Mouse (Mus musculus): ENCODE data around the gene Cops7a. TPM values are rescaled to one million over a fixed set of nuclear protein-coding genes. Genes with fewer than 3 reads are reported as not detected.

Cops7a gene
- polyA plus RNA-seq, 1 experiment from 2014 or later: 111 TPM

GRCm38 (mm10) chr6:124953991-124954715 lies 11.2 kb downstream of the Cops7a start:
- Histone ChIP-seq H3K36me3 (ENCODE audit: control insufficient read depth, insufficient read depth, low read length) (no peaks in the 10 kb centered on the region; the same call in 1 of the 2 replicates), H3K4me1 (replicated peaks; ENCODE audit: control insufficient read depth, insufficient read depth, low read length) (no peaks in the 10 kb centered on the region), H3K9me3 (ENCODE audit: control insufficient read depth, low read length) (no peaks in the 10 kb centered on the region), H3K27me3 (ENCODE audit: control insufficient read depth, insufficient read depth, low read length) (no peaks in the 10 kb centered on the region), H3K4me2 (ENCODE audit: low read depth, low read length, severe bottlenecking) (no peak overlapping the region), H3K9ac (ENCODE audit: low read length) (no peak overlapping the region), H3K4me3 (ENCODE audit: low read depth, low read length) (no peak overlapping the region), H3K27ac (ENCODE audit: low read depth, low read length) (no peak overlapping the region)
- no peak for DNase-seq (ENCODE audit: low spot score)
- ATAC-seq (replicated peaks; ENCODE audit: low FRiP score): no peak
- WGBS: 89% methylated on average over 2 of the region's 2 CpGs

GRCm38 (mm10) chr6:124943526-124943925 lies 21.8 kb downstream of the Cops7a start:
- Histone ChIP-seq H3K36me3 (ENCODE audit: control insufficient read depth, insufficient read depth, low read length) (no peaks in the 10 kb centered on the region), H3K27ac (ENCODE audit: low read depth, low read length) (no peak overlapping the region), H3K27me3 (ENCODE audit: control insufficient read depth, insufficient read depth, low read length) (no peaks in the 10 kb centered on the region), H3K9ac (ENCODE audit: low read length) (no peak overlapping the region), H3K4me2 (ENCODE audit: low read depth, low read length, severe bottlenecking) (no peak overlapping the region), H3K4me1 (replicated peaks; ENCODE audit: control insufficient read depth, insufficient read depth, low read length) (no peaks in the 10 kb centered on the region), H3K4me3 (ENCODE audit: low read depth, low read length) (no peak overlapping the region), H3K9me3 (ENCODE audit: control insufficient read depth, low read length) (no peaks in the 10 kb centered on the region)
- 87% methylated on average over 3 of the region's 3 CpGs for WGBS
- ATAC-seq (replicated peaks; ENCODE audit: low FRiP score) (no peak), DNase-seq (ENCODE audit: low spot score) (no peak)

- WGBS: 95% methylated on average over 1 of the region's 1 CpGs
- Histone ChIP-seq H3K9me3 (ENCODE audit: control insufficient read depth, low read length) (no peaks in the 10 kb centered on the region), H3K9ac (ENCODE audit: low read length) (no peak overlapping the region), H3K4me1 (replicated peaks; ENCODE audit: control insufficient read depth, insufficient read depth, low read length) (no peaks in the 10 kb centered on the region), H3K4me2 (ENCODE audit: low read depth, low read length, severe bottlenecking) (no peak overlapping the region), H3K4me3 (ENCODE audit: low read depth, low read length) (no peak overlapping the region), H3K27ac (ENCODE audit: low read depth, low read length) (no peak overlapping the region), H3K27me3 (ENCODE audit: control insufficient read depth, insufficient read depth, low read length) (no peaks in the 10 kb centered on the region), H3K36me3 (ENCODE audit: control insufficient read depth, insufficient read depth, low read length) (no peaks in the 10 kb centered on the region; the same call in 1 of the 2 replicates)
- DNase-seq (ENCODE audit: low spot score) (no peak), ATAC-seq (replicated peaks; ENCODE audit: low FRiP score) (no peak)
Observed at GRCm38 (mm10) chr6:124941679-124942078, 23.7 kb downstream of the Cops7a start.

GRCm38 (mm10) chr6:124938554-124938953 lies 26.8 kb downstream of the Cops7a start:
- no peaks in the 10 kb centered on the region for H3K27me3 ChIP-seq (ENCODE audit: control insufficient read depth, insufficient read depth, low read length)
- ATAC-seq (replicated peaks; ENCODE audit: low FRiP score): no peak
- WGBS: 93% methylated on average over 7 of the region's 7 CpGs
- no peak overlapping the region for H3K9ac ChIP-seq (ENCODE audit: low read length)
- peaks cover 8% of the 10 kb centered on the region; the same call in 1 of the 2 replicates for H3K36me3 ChIP-seq (ENCODE audit: control insufficient read depth, insufficient read depth, low read length)
- H3K4me3 ChIP-seq (ENCODE audit: low read depth, low read length): no peak overlapping the region
- H3K4me1 ChIP-seq (replicated peaks; ENCODE audit: control insufficient read depth, insufficient read depth, low read length): no peaks in the 10 kb centered on the region
- H3K27ac ChIP-seq (ENCODE audit: low read depth, low read length): no peak overlapping the region
- no peak overlapping the region for H3K4me2 ChIP-seq (ENCODE audit: low read depth, low read length, severe bottlenecking)
- no peaks in the 10 kb centered on the region for H3K9me3 ChIP-seq (ENCODE audit: control insufficient read depth, low read length)
- DNase-seq (ENCODE audit: low spot score): no peak

- H3K27me3 ChIP-seq (ENCODE audit: control insufficient read depth, insufficient read depth, low read length): no peaks in the 10 kb centered on the region
- no peaks in the 10 kb centered on the region; the same call in 1 of the 2 replicates for H3K4me1 ChIP-seq (replicated peaks; ENCODE audit: control insufficient read depth, insufficient read depth, low read length)
- no peak overlapping the region for H3K4me2 ChIP-seq (ENCODE audit: low read depth, low read length, severe bottlenecking)
- no peak overlapping the region for H3K27ac ChIP-seq (ENCODE audit: low read depth, low read length)
- peaks cover 10% of the 10 kb centered on the region for H3K36me3 ChIP-seq (ENCODE audit: control insufficient read depth, insufficient read depth, low read length)
- DNase-seq (ENCODE audit: low spot score) (no peak), ATAC-seq (replicated peaks; ENCODE audit: low FRiP score) (no peak)
- no peaks in the 10 kb centered on the region for H3K9me3 ChIP-seq (ENCODE audit: control insufficient read depth, low read length)
- H3K9ac ChIP-seq (ENCODE audit: low read length): no peak overlapping the region
- no peak overlapping the region for H3K4me3 ChIP-seq (ENCODE audit: low read depth, low read length)
- 93% methylated on average over 2 of the region's 2 CpGs for WGBS
Observed at GRCm38 (mm10) chr6:124937493-124937892, 27.8 kb downstream of the Cops7a start.

GRCm38 (mm10) chr6:124936681-124937080 lies 28.7 kb downstream of the Cops7a start:
- H3K27ac ChIP-seq (ENCODE audit: low read depth, low read length): no peak overlapping the region
- no peak overlapping the region for H3K9ac ChIP-seq (ENCODE audit: low read length)
- no peak overlapping the region for H3K4me3 ChIP-seq (ENCODE audit: low read depth, low read length)
- H3K9me3 ChIP-seq (ENCODE audit: control insufficient read depth, low read length): no peaks in the 10 kb centered on the region
- no peaks in the 10 kb centered on the region for H3K27me3 ChIP-seq (ENCODE audit: control insufficient read depth, insufficient read depth, low read length)
- H3K4me1 ChIP-seq (replicated peaks; ENCODE audit: control insufficient read depth, insufficient read depth, low read length): peaks cover 3% of the 10 kb centered on the region
- WGBS: 83% methylated on average over 1 of the region's 1 CpGs
- DNase-seq (ENCODE audit: low spot score) (no peak), ATAC-seq (replicated peaks; ENCODE audit: low FRiP score) (no peak)
- no peak overlapping the region for H3K4me2 ChIP-seq (ENCODE audit: low read depth, low read length, severe bottlenecking)
- H3K36me3 ChIP-seq (ENCODE audit: control insufficient read depth, insufficient read depth, low read length): peaks cover 10% of the 10 kb centered on the region

GRCm38 (mm10) chr6:124934670-124935069 lies 30.7 kb downstream of the Cops7a start:
- 91% methylated on average over 7 of the region's 7 CpGs for WGBS
- no peak for ATAC-seq (replicated peaks; ENCODE audit: low FRiP score)
- H3K9me3 ChIP-seq (ENCODE audit: control insufficient read depth, low read length): no peaks in the 10 kb centered on the region
- peaks cover 10% of the 10 kb centered on the region for H3K4me1 ChIP-seq (replicated peaks; ENCODE audit: control insufficient read depth, insufficient read depth, low read length)
- DNase-seq (ENCODE audit: low spot score): no peak
- peaks cover 10% of the 10 kb centered on the region for H3K36me3 ChIP-seq (ENCODE audit: control insufficient read depth, insufficient read depth, low read length)
- no peak overlapping the region for H3K9ac ChIP-seq (ENCODE audit: low read length)
- H3K27me3 ChIP-seq (ENCODE audit: control insufficient read depth, insufficient read depth, low read length): no peaks in the 10 kb centered on the region
- H3K27ac ChIP-seq (ENCODE audit: low read depth, low read length): no peak overlapping the region
- no peak overlapping the region for H3K4me3 ChIP-seq (ENCODE audit: low read depth, low read length)
- no peak overlapping the region for H3K4me2 ChIP-seq (ENCODE audit: low read depth, low read length, severe bottlenecking)

GRCm38 (mm10) chr6:124933127-124933526 lies 32.2 kb downstream of the Cops7a start:
- Histone ChIP-seq H3K4me3 (ENCODE audit: low read depth, low read length) (no peak overlapping the region), H3K27ac (ENCODE audit: low read depth, low read length) (no peak overlapping the region), H3K27me3 (ENCODE audit: control insufficient read depth, insufficient read depth, low read length) (no peaks in the 10 kb centered on the region), H3K9me3 (ENCODE audit: control insufficient read depth, low read length) (no peaks in the 10 kb centered on the region), H3K36me3 (ENCODE audit: control insufficient read depth, insufficient read depth, low read length) (peaks cover 10% of the 10 kb centered on the region), H3K4me2 (ENCODE audit: low read depth, low read length, severe bottlenecking) (no peak overlapping the region), H3K9ac (ENCODE audit: low read length) (no peak overlapping the region), H3K4me1 (replicated peaks; ENCODE audit: control insufficient read depth, insufficient read depth, low read length) (peaks cover 11% of the 10 kb centered on the region)
- ATAC-seq (replicated peaks; ENCODE audit: low FRiP score) (no peak), DNase-seq (ENCODE audit: low spot score) (no peak)
- 92% methylated on average over 3 of the region's 3 CpGs for WGBS

- H3K36me3 ChIP-seq (ENCODE audit: control insufficient read depth, insufficient read depth, low read length): peaks cover 10% of the 10 kb centered on the region
- ATAC-seq (replicated peaks; ENCODE audit: low FRiP score) (no peak), DNase-seq (ENCODE audit: low spot score) (no peak)
- WGBS: 49% methylated on average over 12 of the region's 12 CpGs
- H3K27me3 ChIP-seq (ENCODE audit: control insufficient read depth, insufficient read depth, low read length): no peaks in the 10 kb centered on the region
- peaks cover 11% of the 10 kb centered on the region for H3K4me1 ChIP-seq (replicated peaks; ENCODE audit: control insufficient read depth, insufficient read depth, low read length)
- peak overlapping the region; percentile 92 for H3K4me2 ChIP-seq (ENCODE audit: low read depth, low read length, severe bottlenecking)
- peak overlapping the region; percentile 94 for H3K9ac ChIP-seq (ENCODE audit: low read length)
- H3K9me3 ChIP-seq (ENCODE audit: control insufficient read depth, low read length): no peaks in the 10 kb centered on the region
- peak overlapping the region; percentile 95 for H3K4me3 ChIP-seq (ENCODE audit: low read depth, low read length)
- H3K27ac ChIP-seq (ENCODE audit: low read depth, low read length): no peak overlapping the region
Observed at GRCm38 (mm10) chr6:124932314-124932695, 33.0 kb downstream of the Cops7a start.
